Mouse (Mus musculus): ENCODE data around the gene Cmklr1. TPM values are rescaled to one million over a fixed set of nuclear protein-coding genes. Genes with fewer than 3 reads are reported as not detected.

Cmklr1 gene
- total and polyA plus RNA-seq, 2 experiments from 2014 or later: 2.0 to 4.8 TPM

- Histone ChIP-seq H3K4me1 (ENCODE audit: control insufficient read depth, insufficient read depth) (0 out of 2 replicates have a peak, but pooled peaks cover 7% of the 10 kb centered on the region), H3K4me3 (ENCODE audit: low read depth, low read length) (no peak overlapping the region), H3K4me2 (ENCODE audit: low read depth, low read length) (no peak overlapping the region), H3K9ac (replicated peaks; ENCODE audit: low read depth, low read length) (no peak overlapping the region), H3K27me3 (ENCODE audit: control insufficient read depth, insufficient read depth, low read length) (0 out of 2 replicates have a peak, but pooled peaks cover 13% of the 10 kb centered on the region), H3K27ac (ENCODE audit: low read depth) (no peak overlapping the region), H3K36me3 (replicated peaks; ENCODE audit: control insufficient read depth, insufficient read depth, low read length) (no peaks in the 10 kb centered on the region), H3K9me3 (replicated peaks; ENCODE audit: control insufficient read depth, low read length) (no peaks in the 10 kb centered on the region)
- no peak for TF ChIP-seq CTCF (IDR thresholded peaks at IDR 0.05; ENCODE audit: low read depth)
- TF ChIP-seq EP300 (IDR thresholded peaks at IDR 0.05; ENCODE audit: low read depth): no peak
- no peak for DNase-seq (ENCODE audit: low spot score)
- no peak; the same call in 1 of the 2 replicates for ATAC-seq (ENCODE audit: insufficient read depth, low read depth)
- 21% methylated on average over 11 of the region's 11 CpGs for WGBS
These were observed 22.3 kb downstream of the Cmklr1 start for GRCm38 (mm10) chr5:113627820-113628437.

GRCm38 (mm10) chr5:113626991-113627390, 23.2 kb downstream of the Cmklr1 start:
- 0 out of 2 replicates have a peak, but pooled peaks cover 13% of the 10 kb centered on the region for H3K27me3 ChIP-seq (ENCODE audit: control insufficient read depth, insufficient read depth, low read length)
- H3K4me3 ChIP-seq (ENCODE audit: low read depth, low read length): no peak overlapping the region
- 0 out of 2 replicates have a peak, but pooled peaks cover 7% of the 10 kb centered on the region for H3K4me1 ChIP-seq (ENCODE audit: control insufficient read depth, insufficient read depth)
- H3K36me3 ChIP-seq (replicated peaks; ENCODE audit: control insufficient read depth, insufficient read depth, low read length): no peaks in the 10 kb centered on the region
- no peaks in the 10 kb centered on the region for H3K9me3 ChIP-seq (replicated peaks; ENCODE audit: control insufficient read depth, low read length)
- DNase-seq (ENCODE audit: low spot score) (no peak), ATAC-seq (ENCODE audit: insufficient read depth, low read depth) (no peak)
- no peak overlapping the region for H3K27ac ChIP-seq (ENCODE audit: low read depth)
- 68% methylated on average over 5 of the region's 5 CpGs for WGBS
- no peak for TF ChIP-seq EP300 (IDR thresholded peaks at IDR 0.05; ENCODE audit: low read depth)
- no peak for TF ChIP-seq CTCF (IDR thresholded peaks at IDR 0.05; ENCODE audit: low read depth)
- H3K9ac ChIP-seq (replicated peaks; ENCODE audit: low read depth, low read length): no peak overlapping the region
- H3K4me2 ChIP-seq (ENCODE audit: low read depth, low read length): no peak overlapping the region

- TF ChIP-seq EP300 (IDR thresholded peaks at IDR 0.05; ENCODE audit: low read depth): no peak
- no peak for TF ChIP-seq CTCF (IDR thresholded peaks at IDR 0.05; ENCODE audit: low read depth)
- DNase-seq (ENCODE audit: low spot score) (no peak), ATAC-seq (ENCODE audit: insufficient read depth, low read depth) (no peak)
- no peaks in the 10 kb centered on the region for H3K36me3 ChIP-seq (replicated peaks; ENCODE audit: control insufficient read depth, insufficient read depth, low read length)
- no peak overlapping the region for H3K4me2 ChIP-seq (ENCODE audit: low read depth, low read length)
- H3K9ac ChIP-seq (replicated peaks; ENCODE audit: low read depth, low read length): no peak overlapping the region
- H3K27me3 ChIP-seq (ENCODE audit: control insufficient read depth, insufficient read depth, low read length): 0 out of 2 replicates have a peak, but pooled peaks cover 13% of the 10 kb centered on the region
- 0 out of 2 replicates have a peak, but pooled peaks cover 7% of the 10 kb centered on the region for H3K4me1 ChIP-seq (ENCODE audit: control insufficient read depth, insufficient read depth)
- no peak overlapping the region for H3K4me3 ChIP-seq (ENCODE audit: low read depth, low read length)
- H3K27ac ChIP-seq (ENCODE audit: low read depth): no peak overlapping the region
- H3K9me3 ChIP-seq (replicated peaks; ENCODE audit: control insufficient read depth, low read length): no peaks in the 10 kb centered on the region
- WGBS: 36% methylated on average over 8 of the region's 8 CpGs
These were observed 23.9 kb downstream of the Cmklr1 start for GRCm38 (mm10) chr5:113626352-113626751.

GRCm38 (mm10) chr5:113625068-113625467, 25.2 kb downstream of the Cmklr1 start:
- Histone ChIP-seq H3K4me2 (ENCODE audit: low read depth, low read length) (no peak overlapping the region), H3K36me3 (replicated peaks; ENCODE audit: control insufficient read depth, insufficient read depth, low read length) (no peaks in the 10 kb centered on the region), H3K9me3 (replicated peaks; ENCODE audit: control insufficient read depth, low read length) (no peaks in the 10 kb centered on the region), H3K4me3 (ENCODE audit: low read depth, low read length) (no peak overlapping the region), H3K4me1 (ENCODE audit: control insufficient read depth, insufficient read depth) (0 out of 2 replicates have a peak, but pooled peaks cover 7% of the 10 kb centered on the region), H3K9ac (replicated peaks; ENCODE audit: low read depth, low read length) (no peak overlapping the region), H3K27me3 (ENCODE audit: control insufficient read depth, insufficient read depth, low read length) (0 out of 2 replicates have a peak, but pooled peaks cover 16% of the 10 kb centered on the region), H3K27ac (ENCODE audit: low read depth) (no peak overlapping the region)
- TF ChIP-seq CTCF (IDR thresholded peaks at IDR 0.05; ENCODE audit: low read depth) (no peak), EP300 (IDR thresholded peaks at IDR 0.05; ENCODE audit: low read depth) (no peak)
- WGBS: 46% methylated on average over 4 of the region's 4 CpGs
- no peak; the same call in 1 of the 2 replicates for ATAC-seq (ENCODE audit: insufficient read depth, low read depth)
- DNase-seq (ENCODE audit: low spot score): no peak

- Histone ChIP-seq H3K36me3 (replicated peaks; ENCODE audit: control insufficient read depth, insufficient read depth, low read length) (no peaks in the 10 kb centered on the region), H3K27ac (ENCODE audit: low read depth) (no peak overlapping the region), H3K9me3 (replicated peaks; ENCODE audit: control insufficient read depth, low read length) (no peaks in the 10 kb centered on the region), H3K27me3 (ENCODE audit: control insufficient read depth, insufficient read depth, low read length) (0 out of 2 replicates have a peak, but pooled peaks cover 10% of the 10 kb centered on the region), H3K4me3 (ENCODE audit: low read depth, low read length) (no peak overlapping the region), H3K9ac (replicated peaks; ENCODE audit: low read depth, low read length) (no peak overlapping the region), H3K4me2 (ENCODE audit: low read depth, low read length) (no peak overlapping the region), H3K4me1 (ENCODE audit: control insufficient read depth, insufficient read depth) (no peaks in the 10 kb centered on the region)
- 13% methylated on average over 2 of the region's 2 CpGs for WGBS
- ATAC-seq (ENCODE audit: insufficient read depth, low read depth) (no peak), DNase-seq (ENCODE audit: low spot score) (no peak)
- TF ChIP-seq CTCF (IDR thresholded peaks at IDR 0.05; ENCODE audit: low read depth) (no peak), EP300 (IDR thresholded peaks at IDR 0.05; ENCODE audit: low read depth) (no peak)
These were observed 27.2 kb downstream of the Cmklr1 start for GRCm38 (mm10) chr5:113623052-113623451.

Measured in heart, postnatal 0 days (tissue).